Mouse (Mus musculus): Measurements from ENCODE around the gene Cyp4f39.
A peak's percentile ranks its signal among the peaks of the same experiment; 100 is the strongest.

Gene Cyp4f39

GRCm38 (mm10) chr17:32452482-32452881 is at the start of gene Cyp4f39:
Cyp4f39 (plus strand) TSS chr17:32452723.
- peak in 1 of 2 experiments; percentile 11 for DNase-seq

- no peak for DNase-seq
Measured at GRCm38 (mm10) chr17:32402779-32403157, 49.8 kb upstream of the Cyp4f39 start.

DNA sequence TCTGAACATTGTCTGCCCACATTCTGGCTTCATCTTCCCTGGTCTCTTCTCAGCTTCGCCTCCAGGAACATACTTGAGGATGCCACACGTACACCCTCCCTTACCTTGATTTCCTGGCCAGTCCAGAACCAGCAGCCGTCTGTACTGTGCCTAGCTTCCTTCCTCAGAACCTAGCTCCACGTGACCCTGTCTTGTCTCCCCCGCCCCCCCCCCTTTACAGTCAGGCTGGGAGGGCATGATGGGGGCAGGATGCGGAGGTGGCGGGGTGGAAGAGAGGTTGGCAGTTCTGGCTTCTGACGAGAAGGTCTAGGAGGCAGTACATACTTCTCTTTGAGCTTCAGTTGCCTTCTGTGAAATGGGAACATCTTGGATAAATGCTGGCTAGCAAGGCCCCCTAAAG is 49.1 kb upstream of the Cyp4f39 start, which contains the start of gene Rasal3:
TSS of gene Rasal3 (minus strand) at position 167 of the 400 bp plus-strand sequence.
- DNase-seq: no peak

GRCm38 (mm10) chr17:32411898-32412297 is 40.6 kb upstream of the Cyp4f39 start:
- no peak for DNase-seq

GRCm38 (mm10) chr17:32415417-32416020 is 37.0 kb upstream of the Cyp4f39 start:
- DNase-seq: no peak

DNA sequence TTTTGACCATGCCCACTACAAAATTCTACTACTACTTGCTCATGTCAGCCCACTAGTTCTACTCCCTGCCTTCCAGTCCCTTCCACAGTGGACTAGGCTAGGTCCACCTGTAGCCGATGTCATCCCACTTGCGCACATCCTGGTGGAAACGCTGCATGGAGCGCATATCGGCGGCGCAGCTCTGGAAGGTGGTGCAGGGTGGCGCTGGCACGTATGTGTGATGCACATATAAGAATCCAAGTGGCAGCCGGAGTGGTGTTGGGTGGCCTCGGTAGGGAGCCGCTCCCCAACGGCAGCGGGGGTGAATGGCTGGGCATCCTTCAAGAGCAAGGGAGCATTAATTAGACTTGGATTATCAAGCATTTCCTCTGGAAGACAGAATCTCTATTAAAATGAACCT is 35.8 kb upstream of the Cyp4f39 start:
- no peak for DNase-seq

DNA sequence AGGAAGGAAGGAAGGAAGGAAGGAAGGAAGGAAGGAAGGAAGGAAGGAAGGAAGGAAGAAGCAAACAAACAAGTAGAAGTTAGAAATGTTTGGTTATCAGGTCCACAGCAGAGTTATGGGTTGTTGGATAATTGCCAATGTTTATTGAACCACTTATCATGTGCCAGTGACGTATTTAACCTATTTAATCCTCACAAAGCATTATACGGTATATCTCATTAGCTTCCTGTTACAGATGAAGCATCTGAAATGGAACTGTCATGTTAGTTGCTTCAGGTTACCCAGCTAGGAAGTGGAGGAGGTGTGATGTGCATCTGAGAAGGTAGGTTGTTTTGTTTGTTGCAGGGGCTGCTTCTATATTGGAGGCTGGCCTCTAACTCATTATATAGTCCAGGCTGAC is 32.5 kb upstream of the Cyp4f39 start:
- no peak for DNase-seq

DNA sequence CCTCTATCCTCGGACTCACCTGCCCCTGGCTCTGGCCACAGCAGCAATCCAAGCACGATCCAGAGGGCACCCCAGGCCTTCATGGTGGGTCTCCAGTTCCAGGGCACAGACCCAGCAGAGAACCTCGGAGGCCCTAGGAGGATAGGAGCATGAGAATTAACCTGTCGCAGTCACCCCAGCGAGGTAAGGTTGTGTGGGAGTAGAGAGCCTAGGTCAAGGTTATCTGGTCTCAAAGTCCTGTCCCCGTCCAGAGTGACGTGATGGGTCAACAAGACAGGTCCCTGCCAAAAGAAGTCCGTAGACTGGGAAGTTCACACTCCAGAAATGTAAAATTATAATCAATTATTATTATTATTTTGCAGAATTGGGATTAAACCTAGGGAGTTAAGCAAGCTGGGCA is 31.7 kb upstream of the Cyp4f39 start:
- DNase-seq: no peak

DNA sequence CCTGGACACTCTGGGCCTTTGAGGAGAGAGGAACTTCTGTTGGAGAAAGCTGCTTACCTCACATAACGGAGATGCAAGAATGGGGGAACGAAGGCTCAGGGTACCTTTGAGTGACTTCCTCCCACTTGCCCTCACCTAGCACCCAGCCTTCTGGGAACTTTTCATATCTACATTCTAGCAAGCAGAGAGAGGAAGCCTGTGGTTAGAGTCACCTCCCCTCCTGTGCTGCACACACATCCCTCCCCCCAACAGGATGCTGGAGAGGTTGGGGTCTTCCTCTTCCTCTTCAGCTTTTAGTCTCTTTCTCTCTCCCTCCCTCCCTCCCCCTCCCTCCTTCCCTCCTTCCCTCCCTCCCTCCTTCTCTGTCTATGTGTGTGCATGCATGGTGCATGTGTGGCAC is 28.5 kb upstream of the Cyp4f39 start, which contains the start of gene Pglyrp2:
TSS of gene Pglyrp2 (minus strand) at position 134 of the 400 bp plus-strand sequence.
- DNase-seq: no peak

- DNase-seq: no peak
Measured at GRCm38 (mm10) chr17:32426610-32427009, 25.9 kb upstream of the Cyp4f39 start.

GRCm38 (mm10) chr17:32431972-32432371 is 20.6 kb upstream of the Cyp4f39 start:
- DNase-seq: peak in 1 of 2 experiments; percentile 11

DNA sequence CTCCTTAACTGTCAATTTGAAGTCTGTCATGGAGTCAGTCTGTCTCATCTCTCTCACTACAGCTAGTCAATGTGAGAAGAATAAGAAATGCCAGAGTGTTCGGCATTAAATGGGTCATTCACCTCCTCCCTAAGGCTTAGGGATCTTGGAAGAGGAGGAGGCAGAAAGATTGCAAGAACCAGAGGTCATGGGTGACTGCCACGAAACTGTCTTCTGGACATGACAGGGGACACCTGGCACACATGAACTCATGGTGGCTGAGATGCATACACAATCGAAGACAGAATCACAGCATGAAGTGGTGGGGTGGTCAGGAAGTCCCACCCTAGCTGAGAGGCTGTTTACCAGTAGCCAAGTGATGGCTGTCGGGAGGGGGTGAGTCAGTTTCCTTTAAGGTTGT is 18.2 kb upstream of the Cyp4f39 start:
- no peak for DNase-seq

DNA sequence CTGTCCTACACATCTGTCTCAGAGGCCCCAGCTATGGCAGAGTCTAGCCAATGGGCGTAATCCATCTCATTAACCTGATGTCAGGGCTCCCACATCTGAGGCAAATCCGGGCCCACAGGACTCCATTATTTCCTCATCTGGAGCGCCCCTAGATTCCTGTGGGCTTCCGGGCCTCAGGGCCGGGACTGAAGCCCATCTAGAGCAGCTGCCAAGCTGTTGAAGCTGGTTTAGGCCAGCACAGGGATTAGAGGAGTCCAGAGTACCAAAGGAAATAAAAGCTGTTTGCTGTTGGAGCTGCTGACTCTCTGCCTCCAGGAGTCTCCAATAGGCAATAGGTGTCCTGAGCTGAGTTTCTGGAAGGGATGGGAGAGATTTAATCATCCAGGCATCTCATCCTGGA is 17.4 kb upstream of the Cyp4f39 start:
- no peak for DNase-seq

- DNase-seq: no peak
Measured at GRCm38 (mm10) chr17:32437106-32437505, 15.4 kb upstream of the Cyp4f39 start.

DNA sequence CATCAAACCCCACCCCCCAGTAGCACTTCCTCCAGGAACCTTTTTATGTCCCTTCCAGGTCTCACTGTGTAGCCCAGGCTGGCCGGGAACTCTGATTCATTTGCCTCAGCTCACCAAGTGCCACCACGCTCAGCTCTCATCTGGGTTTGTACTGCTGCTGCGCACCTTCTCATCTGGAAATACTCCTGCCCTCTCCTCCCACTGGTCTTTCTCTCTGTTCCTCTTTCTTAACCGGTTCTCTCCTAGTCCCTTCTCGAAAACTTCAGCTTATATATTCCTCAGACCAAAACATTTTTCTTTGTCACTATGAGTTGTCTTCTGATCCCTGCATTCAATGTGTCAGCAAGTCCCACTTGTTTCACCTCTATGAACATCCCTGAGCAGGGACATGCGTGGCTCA is 9.3 kb upstream of the Cyp4f39 start:
- DNase-seq: no peak

DNA sequence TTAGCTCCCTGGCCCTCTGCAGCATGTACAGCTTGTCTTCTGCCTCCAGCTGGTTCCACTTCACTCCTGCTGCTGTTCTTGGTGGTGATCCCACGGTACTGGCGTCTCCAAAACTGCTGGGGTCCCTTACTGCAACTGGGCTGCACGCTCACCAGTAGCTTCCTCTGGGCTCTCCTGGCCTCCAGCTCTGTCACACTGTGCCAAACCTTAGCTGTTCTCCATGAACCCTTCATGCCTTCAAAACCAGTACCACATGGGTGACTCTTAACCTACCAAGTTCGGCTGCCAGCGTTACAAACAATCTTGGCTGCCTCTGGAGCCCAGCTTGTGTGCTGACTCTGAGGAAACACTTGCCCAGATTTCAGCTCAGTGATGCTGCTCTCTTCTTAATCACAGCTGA is 7.5 kb upstream of the Cyp4f39 start:
- DNase-seq: no peak

GRCm38 (mm10) chr17:32447195-32447594 is 5.3 kb upstream of the Cyp4f39 start:
- DNase-seq: no peak

DNA sequence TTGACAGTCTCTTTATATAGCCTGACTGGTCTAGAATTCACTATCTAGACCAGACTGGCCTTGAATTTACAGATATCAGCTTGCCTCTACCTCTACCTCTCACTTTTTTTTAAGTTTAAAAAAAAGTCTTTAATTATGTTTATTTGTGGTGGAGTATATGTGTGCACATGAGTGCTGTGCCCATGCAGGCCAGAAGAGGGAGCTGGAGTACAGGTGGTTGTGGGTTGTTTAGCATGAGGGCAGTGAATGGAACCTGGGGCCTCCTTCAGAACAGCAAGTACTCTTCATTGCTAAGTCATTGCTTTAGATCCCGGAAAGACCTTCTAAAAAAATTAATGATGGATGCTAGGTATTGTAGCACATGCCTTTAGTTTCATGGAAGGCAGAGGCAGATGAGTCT is 3.5 kb upstream of the Cyp4f39 start:
- DNase-seq: no peak

DNA sequence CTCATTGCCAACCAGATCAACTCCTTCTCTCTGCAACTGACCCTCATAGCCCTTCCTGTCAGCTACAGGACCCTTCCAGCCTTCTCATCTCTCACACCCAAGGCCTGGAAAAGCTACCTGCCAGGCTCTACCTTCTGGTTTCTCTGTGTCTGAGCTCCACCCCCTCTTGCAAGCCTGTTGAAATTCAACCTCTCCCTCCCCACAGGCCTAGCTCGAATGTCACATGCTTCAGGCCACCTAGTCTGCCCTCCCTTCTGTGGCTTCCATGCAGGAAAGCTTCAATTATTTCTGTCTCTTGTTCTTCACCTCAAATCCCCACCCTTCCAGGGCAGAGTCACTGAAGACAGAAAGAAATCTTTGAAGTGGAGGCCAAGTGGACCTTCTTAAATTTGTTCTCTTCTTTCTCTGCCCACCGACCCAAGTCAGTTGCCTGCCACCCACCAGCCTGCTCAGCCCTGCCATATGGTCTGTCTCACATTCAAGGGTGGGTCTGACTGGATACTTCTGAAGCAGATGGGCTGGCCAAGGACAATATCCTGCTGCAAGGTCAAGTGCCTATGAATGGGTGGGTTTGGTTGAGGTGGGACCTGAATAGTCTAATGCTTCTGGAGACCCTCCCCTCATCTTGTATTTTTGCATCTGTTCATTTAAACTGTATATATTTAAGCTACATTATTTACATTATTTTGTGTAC is 1.5 kb upstream of the Cyp4f39 start:
- DNase-seq: no peak

DNA sequence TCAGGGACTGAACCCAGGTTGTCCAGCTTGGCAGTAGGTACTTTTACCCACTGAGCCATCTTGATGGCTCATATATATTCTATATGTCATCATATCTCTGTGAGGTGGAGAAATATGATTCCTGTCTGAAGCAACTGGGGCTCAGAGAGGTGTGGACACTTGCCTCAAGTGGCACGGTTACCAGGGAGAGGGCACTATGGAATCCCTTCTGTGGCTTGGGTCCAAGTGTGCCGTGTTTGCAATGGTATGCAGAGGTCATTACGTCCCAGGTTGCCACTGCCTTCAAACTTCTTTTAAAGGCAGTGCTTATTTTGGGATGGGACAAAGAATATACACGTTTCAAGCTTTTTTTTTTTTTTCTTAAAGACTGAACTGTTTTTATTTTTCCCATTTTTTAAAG is 1.7 kb downstream of the Cyp4f39 start:
- no peak for DNase-seq

DNA sequence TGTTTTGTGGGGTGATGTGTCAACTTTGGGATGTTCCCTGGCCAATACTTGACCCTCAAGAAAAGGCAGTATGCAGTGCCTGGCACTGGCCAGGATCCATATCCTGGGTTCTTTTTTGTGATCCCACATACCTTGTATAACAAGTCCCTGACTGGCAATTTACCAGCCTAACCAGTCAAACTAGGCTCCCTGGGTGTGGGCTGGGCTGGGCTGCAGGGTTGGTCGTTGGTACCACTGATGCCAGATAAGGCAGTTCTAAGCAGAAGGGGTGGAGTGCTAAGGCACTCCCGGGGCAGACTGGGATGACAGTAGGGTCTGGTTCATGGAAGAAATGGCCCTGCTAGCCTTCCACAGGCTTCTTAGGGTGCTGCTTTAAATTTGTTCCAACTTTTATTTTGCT is 2.5 kb downstream of the Cyp4f39 start:
- no peak for DNase-seq

GRCm38 (mm10) chr17:32468494-32468893 is 16.0 kb downstream of the Cyp4f39 start:
- no peak for DNase-seq

- DNase-seq: no peak
Measured at GRCm38 (mm10) chr17:32470795-32471194, 18.3 kb downstream of the Cyp4f39 start.

DNA sequence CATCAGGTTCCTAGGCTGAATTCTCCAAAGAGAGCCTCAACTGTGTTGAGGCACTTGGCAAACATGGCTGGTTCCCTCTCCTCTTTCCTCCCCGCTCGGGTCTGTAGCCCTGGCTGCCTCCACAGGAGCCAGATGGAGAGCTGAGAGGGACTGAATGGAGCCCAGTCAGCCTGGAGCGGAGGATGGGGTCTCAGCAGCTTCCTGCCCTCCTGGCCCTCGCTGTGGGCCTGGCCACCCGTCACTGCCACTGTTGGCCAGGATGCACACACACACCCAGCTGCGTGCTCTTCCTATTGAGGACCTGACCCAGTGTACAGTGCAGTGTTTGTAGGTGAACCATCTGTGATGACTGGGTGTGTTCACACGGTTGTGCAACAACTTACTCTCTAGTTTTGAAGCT is 19.7 kb downstream of the Cyp4f39 start:
- DNase-seq: no peak
